Mouse (Mus musculus) embryonic facial prominence, embryonic 15.5 days (tissue): ENCODE measurements around the gene Sdr9c7. TPM values are rescaled to one million over a fixed set of nuclear protein-coding genes. Genes with fewer than 3 reads are reported as not detected.
"Not testable (repeated sequence)": the region's sequence is repeated elsewhere in the genome, so short reads cannot be mapped to it uniquely, and the experiment has no call there.

Experiments
- ATAC-seq: fragments of 200-750 bp; cut with Nextera tagmentation; 2 replicates; pipeline ENCODE4 v1.8.0; 2017; ENCODE audit warnings: low read depth, moderate TSS enrichment; ENCODE audit not compliant: insufficient number of reproducible peaks, low FRiP score, low TSS enrichment
- H3K27ac ChIP-seq: fragments of 300-500 bp; sonication (generic); replicated peaks from 2 replicates; pipeline ENCODE4 v1.5.1; 2015; ENCODE audit warnings: mild to moderate bottlenecking, inconsistent platforms
- H3K27me3 ChIP-seq: fragments of 300-500 bp; sonication (generic); 2 replicates; pipeline ENCODE4 v1.6.1; 2015; ENCODE audit warnings: inconsistent platforms
- H3K36me3 ChIP-seq: fragments of 300-500 bp; sonication (generic); 2 replicates; pipeline ENCODE4 v1.6.1; 2015; ENCODE audit warnings: mild to moderate bottlenecking, inconsistent platforms
- H3K4me1 ChIP-seq: fragments of 300-500 bp; sonication (generic); 2 replicates; pipeline ENCODE4 v1.6.1; 2015; ENCODE audit warnings: inconsistent platforms
- H3K4me2 ChIP-seq: fragments of 300-500 bp; sonication (generic); replicated peaks from 2 replicates; pipeline ENCODE4 v1.6.1; 2015; ENCODE audit warnings: mild to moderate bottlenecking, inconsistent platforms
- H3K4me3 ChIP-seq: fragments of 300-500 bp; sonication (generic); replicated peaks from 2 replicates; pipeline ENCODE4 v1.5.1; 2015; ENCODE audit warnings: mild to moderate bottlenecking, inconsistent platforms
- H3K9ac ChIP-seq: fragments of 300-500 bp; sonication (generic); 2 replicates; pipeline ENCODE4 v1.6.1; 2015; ENCODE audit warnings: inconsistent platforms
- H3K9me3 ChIP-seq: fragments of 300-500 bp; sonication (generic); replicated peaks from 2 replicates; pipeline ENCODE4 v1.6.1; 2016; ENCODE audit warnings: inconsistent platforms
- WGBS: fragments of 180-500 bp; shearing (Covaris S2); methylation state at CpG from one replicate; pipeline ENCODE4 v1.1.7; 2015; 5-methylcytosine and 5-hydroxymethylcytosine counted together
- polyA plus RNA-seq: library from polyadenylated mRNA; unstranded; fragments of >200 nt; fragmentation: Nextera tagmentation; extraction: Ambion mirVana; gene quantifications from 2 replicates; pipeline ENCODE4 v1.2.1, GENCODE M21; 2015

Sdr9c7 gene
- polyA plus RNA-seq, 1 experiment from 2014 or later: 6.7 TPM

- no peak within 1 kb of the TSS for H3K9ac ChIP-seq
- ATAC-seq: no peak
- no peak within 1 kb of the TSS for H3K4me3 ChIP-seq
- no peaks in the 10 kb centered on the region for H3K27me3 ChIP-seq
- H3K27ac ChIP-seq: no peak within 1 kb of the TSS
- H3K9me3 ChIP-seq: no peaks in the 10 kb centered on the region
- H3K36me3 ChIP-seq: no peaks in the 10 kb centered on the region
- H3K4me2 ChIP-seq: no peak within 1 kb of the TSS
- H3K4me1 ChIP-seq: no peaks in the 10 kb centered on the region
These were observed 9.7 kb upstream of the Sdr9c7 start, which contains the start of gene Rdh7 for GRCm38 (mm10) chr10:127888605-127889004. TSS of gene Rdh7 (minus strand) at chr10:127888817.

- no peak overlapping the region for H3K4me2 ChIP-seq
- no peaks in the 10 kb centered on the region for H3K4me1 ChIP-seq
- H3K4me3 ChIP-seq: no peak overlapping the region
- no peak overlapping the region for H3K27ac ChIP-seq
- no peak for ATAC-seq
- H3K9me3 ChIP-seq: no peaks in the 10 kb centered on the region
- H3K27me3 ChIP-seq: no peaks in the 10 kb centered on the region
- H3K36me3 ChIP-seq: no peaks in the 10 kb centered on the region
- WGBS: 70% methylated on average over 1 of the region's 1 CpGs
- no peak overlapping the region for H3K9ac ChIP-seq
These were observed 6.8 kb upstream of the Sdr9c7 start for GRCm38 (mm10) chr10:127891481-127891880.

- not testable (repeated sequence) for H3K4me3 ChIP-seq, ATAC-seq, H3K27ac ChIP-seq, H3K4me1 ChIP-seq, H3K9me3 ChIP-seq, H3K36me3 ChIP-seq, H3K4me2 ChIP-seq, H3K9ac ChIP-seq, H3K27me3 ChIP-seq
- 66% methylated on average over 5 of the region's 5 CpGs for WGBS
These were observed 4.9 kb upstream of the Sdr9c7 start for GRCm38 (mm10) chr10:127893163-127894022.

GRCm38 (mm10) chr10:127896705-127897104, 1.6 kb upstream of the Sdr9c7 start:
- Histone ChIP-seq H3K36me3 (no peaks in the 10 kb centered on the region), H3K4me1 (no peaks in the 10 kb centered on the region), H3K4me2 (no peak overlapping the region), H3K9me3 (no peaks in the 10 kb centered on the region), H3K27me3 (no peaks in the 10 kb centered on the region), H3K4me3 (no peak overlapping the region), H3K27ac (no peak overlapping the region), H3K9ac (no peak overlapping the region)
- 58% methylated on average over 5 of the region's 5 CpGs for WGBS
- peak; percentile 57; the same call in 1 of the 2 replicates for ATAC-seq

- Histone ChIP-seq H3K4me2 (no peak overlapping the region), H3K9me3 (no peaks in the 10 kb centered on the region), H3K27ac (no peak overlapping the region), H3K4me3 (no peak overlapping the region), H3K4me1 (no peaks in the 10 kb centered on the region), H3K9ac (no peak overlapping the region), H3K36me3 (no peaks in the 10 kb centered on the region), H3K27me3 (no peaks in the 10 kb centered on the region)
- no peak for ATAC-seq
- 70% methylated on average over 3 of the region's 3 CpGs for WGBS
These were observed 812 bp upstream of the Sdr9c7 start for GRCm38 (mm10) chr10:127897506-127897905.

GRCm38 (mm10) chr10:127899783-127900182, 1.5 kb downstream of the Sdr9c7 start:
- Histone ChIP-seq H3K27ac (no peak overlapping the region), H3K9me3 (no peaks in the 10 kb centered on the region), H3K4me2 (no peak overlapping the region), H3K4me3 (no peak overlapping the region), H3K27me3 (no peaks in the 10 kb centered on the region), H3K36me3 (no peaks in the 10 kb centered on the region), H3K4me1 (no peaks in the 10 kb centered on the region; the same call in 1 of the 2 replicates), H3K9ac (no peak overlapping the region)
- ATAC-seq: no peak
- WGBS: 74% methylated on average over 5 of the region's 5 CpGs

GRCm38 (mm10) chr10:127901751-127902150, 3.4 kb downstream of the Sdr9c7 start:
- H3K36me3 ChIP-seq: no peaks in the 10 kb centered on the region
- H3K4me1 ChIP-seq: peaks cover 3% of the 10 kb centered on the region; the same call in 1 of the 2 replicates
- no peak overlapping the region for H3K27ac ChIP-seq
- no peaks in the 10 kb centered on the region for H3K9me3 ChIP-seq
- 77% methylated on average over 4 of the region's 4 CpGs for WGBS
- H3K4me3 ChIP-seq: no peak overlapping the region
- H3K27me3 ChIP-seq: no peaks in the 10 kb centered on the region
- ATAC-seq: no peak
- no peak overlapping the region for H3K9ac ChIP-seq
- no peak overlapping the region for H3K4me2 ChIP-seq

GRCm38 (mm10) chr10:127903116-127903515, 4.8 kb downstream of the Sdr9c7 start:
- Histone ChIP-seq H3K4me2 (no peak overlapping the region), H3K27ac (no peak overlapping the region), H3K9me3 (no peaks in the 10 kb centered on the region), H3K27me3 (no peaks in the 10 kb centered on the region), H3K4me3 (no peak overlapping the region), H3K36me3 (no peaks in the 10 kb centered on the region), H3K4me1 (peaks cover 3% of the 10 kb centered on the region; the same call in 1 of the 2 replicates), H3K9ac (no peak overlapping the region)
- no peak for ATAC-seq
- WGBS: 80% methylated on average over 1 of the region's 1 CpGs

GRCm38 (mm10) chr10:127904718-127905446, 6.6 kb downstream of the Sdr9c7 start:
- Histone ChIP-seq H3K4me3 (no peak overlapping the region), H3K4me1 (peaks cover 3% of the 10 kb centered on the region; the same call in 1 of the 2 replicates), H3K4me2 (0 out of 2 replicates have a peak overlapping the region, but pooled peaks have one; percentile 15), H3K36me3 (no peaks in the 10 kb centered on the region), H3K9me3 (no peaks in the 10 kb centered on the region), H3K27me3 (no peaks in the 10 kb centered on the region), H3K27ac (peak overlapping the region; percentile 58), H3K9ac (no peak overlapping the region)
- peak; percentile 72; the same call in 1 of the 2 replicates for ATAC-seq
- 45% methylated on average over 7 of the region's 7 CpGs for WGBS

GRCm38 (mm10) chr10:127906138-127906537, 7.8 kb downstream of the Sdr9c7 start:
- H3K9me3 ChIP-seq: no peaks in the 10 kb centered on the region
- no peak overlapping the region for H3K4me3 ChIP-seq
- peaks cover 3% of the 10 kb centered on the region; the same call in 1 of the 2 replicates for H3K4me1 ChIP-seq
- H3K36me3 ChIP-seq: no peaks in the 10 kb centered on the region
- no peaks in the 10 kb centered on the region for H3K27me3 ChIP-seq
- no peak for ATAC-seq
- no peak overlapping the region for H3K9ac ChIP-seq
- 81% methylated on average over 2 of the region's 2 CpGs for WGBS
- no peak overlapping the region for H3K27ac ChIP-seq
- no peak overlapping the region for H3K4me2 ChIP-seq

GRCm38 (mm10) chr10:127907386-127907951, 9.2 kb downstream of the Sdr9c7 start:
- H3K4me2 ChIP-seq: no peak overlapping the region
- H3K9me3 ChIP-seq: no peaks in the 10 kb centered on the region
- H3K27me3 ChIP-seq: no peaks in the 10 kb centered on the region
- no peak overlapping the region for H3K4me3 ChIP-seq
- no peak overlapping the region for H3K9ac ChIP-seq
- no peaks in the 10 kb centered on the region for H3K36me3 ChIP-seq
- no peak for ATAC-seq
- H3K27ac ChIP-seq: no peak overlapping the region
- peaks cover 3% of the 10 kb centered on the region; the same call in 1 of the 2 replicates for H3K4me1 ChIP-seq
